Mouse (Mus musculus): ENCODE data around the gene Zbtb7a.

Zbtb7a gene

DNA sequence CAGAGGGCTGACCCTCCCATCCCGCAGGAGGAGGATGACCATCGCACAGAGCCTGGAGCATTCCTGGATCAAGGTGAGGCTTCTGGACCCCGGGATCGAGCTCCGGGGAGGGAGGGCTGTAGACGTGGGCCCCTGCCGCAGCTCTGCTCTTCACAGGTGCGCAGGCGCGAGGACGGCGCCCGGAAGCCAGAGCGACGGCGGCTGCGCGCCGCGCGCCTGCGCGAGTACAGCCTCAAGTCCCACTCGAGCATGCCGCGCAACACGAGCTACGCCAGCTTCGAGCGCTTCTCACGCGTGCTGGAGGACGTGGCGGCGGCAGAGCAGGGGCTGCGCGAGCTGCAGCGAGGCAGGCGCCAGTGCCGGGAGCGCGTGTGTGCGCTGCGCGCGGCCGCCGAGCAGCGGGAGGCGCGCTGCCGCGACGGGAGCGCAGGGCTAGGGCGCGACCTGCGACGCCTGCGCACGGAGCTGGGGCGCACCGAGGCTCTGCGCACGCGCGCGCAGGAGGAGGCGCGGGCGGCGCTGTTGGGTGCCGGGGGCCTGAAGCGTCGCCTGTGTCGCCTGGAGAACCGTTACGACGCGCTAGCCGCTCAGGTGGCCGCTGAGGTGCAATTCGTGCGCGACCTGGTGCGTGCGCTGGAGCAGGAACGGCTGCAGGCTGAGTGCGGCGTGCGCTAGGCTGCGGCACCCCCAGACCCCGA lies 57.4 kb downstream of the Zbtb7a start:
- peak; percentile 84 for DNase-seq

DNA sequence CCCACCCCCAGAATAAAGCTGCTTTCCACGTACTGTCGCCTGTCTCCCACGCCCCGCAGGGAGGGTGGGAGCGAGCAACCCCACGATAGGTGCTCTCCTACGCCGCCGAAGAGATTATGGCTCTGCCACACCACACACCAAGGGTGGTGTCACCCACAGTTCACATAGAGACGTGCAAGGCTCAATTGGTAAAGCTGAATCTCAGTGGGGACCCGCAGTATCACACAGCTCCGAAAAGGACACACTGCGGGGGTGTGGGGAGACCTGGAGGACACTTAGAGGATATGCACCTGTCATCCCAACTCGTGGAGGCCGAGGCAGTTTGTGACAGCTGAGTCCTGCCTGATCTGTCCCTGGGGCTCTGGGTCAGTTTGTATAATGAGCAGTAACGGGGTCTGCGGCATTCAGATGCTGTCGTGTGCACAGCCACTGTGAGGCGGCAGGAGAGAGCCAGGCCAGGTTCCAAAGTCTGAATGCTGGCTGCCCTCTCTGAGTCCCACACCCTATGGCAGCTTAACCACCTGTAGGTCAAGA lies 58.0 kb downstream of the Zbtb7a start:
- DNase-seq, result no peak

- peak; percentile 65 for DNase-seq
These were observed 59.2 kb downstream of the Zbtb7a start for GRCm38 (mm10) chr10:81193991-81194774.

GRCm38 (mm10) chr10:81195300-81195699 lies 60.3 kb downstream of the Zbtb7a start:
- DNase-seq, result no peak

GRCm38 (mm10) chr10:81196470-81197065 lies 61.5 kb downstream of the Zbtb7a start:
- no peak for DNase-seq

- no peak for DNase-seq
These were observed 62.3 kb downstream of the Zbtb7a start for GRCm38 (mm10) chr10:81197305-81197704.

- peak; percentile 87 for DNase-seq
These were observed 63.2 kb downstream of the Zbtb7a start for GRCm38 (mm10) chr10:81198230-81198629.

DNA sequence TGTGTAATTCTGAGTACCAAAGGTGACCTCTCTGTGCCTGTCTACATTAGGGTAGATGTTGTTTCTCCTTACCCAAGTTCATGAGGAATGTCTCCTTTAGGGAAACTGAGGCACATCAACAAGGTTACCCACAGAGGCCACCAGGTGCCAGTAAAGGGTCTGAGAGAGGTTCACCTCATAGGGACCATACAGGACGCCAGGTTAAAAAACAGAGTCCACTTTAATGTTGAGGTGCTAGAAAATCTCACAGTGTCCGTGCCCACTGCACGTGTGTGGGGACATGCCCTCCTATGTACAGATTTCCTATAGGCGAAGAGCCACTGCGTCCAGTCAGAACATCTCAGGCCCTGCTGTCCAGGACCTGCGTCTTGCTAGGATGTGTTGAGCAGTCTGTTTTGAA lies 64.0 kb downstream of the Zbtb7a start:
- DNase-seq, result no peak

- DNase-seq, result no peak
These were observed 65.1 kb downstream of the Zbtb7a start for GRCm38 (mm10) chr10:81200141-81200540.

DNA sequence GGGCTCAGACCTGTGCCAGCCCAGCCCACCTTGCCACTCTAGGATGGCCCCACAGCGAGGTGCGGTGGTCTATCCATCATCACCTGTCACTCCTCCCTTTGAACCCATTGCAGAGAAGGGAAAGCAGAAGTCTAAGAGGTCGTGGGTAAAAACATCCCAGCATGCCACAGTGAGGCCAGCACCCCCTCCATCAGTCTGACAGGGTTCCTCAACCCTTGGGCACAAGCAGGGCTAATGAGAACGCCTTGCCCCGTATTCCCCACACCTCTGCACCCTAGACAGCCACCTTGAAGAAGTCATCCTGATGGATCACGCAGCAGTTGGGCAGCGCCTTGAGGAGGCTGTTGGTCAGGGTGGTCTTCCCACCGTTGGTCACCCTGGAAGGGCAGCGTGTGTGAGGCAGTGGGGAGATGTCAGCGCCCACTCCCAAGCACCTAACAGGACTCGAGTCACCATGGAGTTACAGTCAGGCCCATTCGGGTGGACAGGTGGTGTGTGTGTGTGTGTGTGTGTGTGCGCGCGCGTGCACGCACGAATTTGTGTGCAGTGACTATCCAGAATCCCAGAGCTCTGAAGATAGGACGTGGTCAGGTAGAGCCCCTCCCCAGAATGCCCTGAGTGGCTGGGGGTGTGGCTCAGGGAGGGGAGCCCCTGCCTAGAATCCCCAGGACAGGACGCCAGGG lies 65.7 kb downstream of the Zbtb7a start:
- DNase-seq, result no peak

- DNase-seq, result no peak
These were observed 67.1 kb downstream of the Zbtb7a start, which contains the start of gene Nmrk2 for GRCm38 (mm10) chr10:81201807-81202758. Gene Nmrk2, minus strand, starts transcription at chr10:81202051.

All from lung, postnatal 36 days (tissue).